Mouse (Mus musculus) large intestine, adult 2 months (tissue): ENCODE results near the gene Slc50a1. TPM values are rescaled to one million over a fixed set of nuclear protein-coding genes. Genes with fewer than 3 reads are reported as not detected.
A peak's percentile ranks its signal among the peaks of the same experiment; 100 is the strongest.

ENCODE experiments used
- DNase-seq: peaks from one replicate; pipeline ENCODE4 v3.0.0-alpha.2; 2012; ENCODE audit warnings: low read depth, low spot score
- WGBS: fragments of 180-500 bp; shearing (Covaris S2); methylation state at CpG from one replicate; pipeline ENCODE4 v1.1.7; 2018; 5-methylcytosine and 5-hydroxymethylcytosine counted together
- polyA plus RNA-seq: library from polyadenylated mRNA; depleted of rRNA; stranded (reverse); fragments of >200 nt; gene quantifications from 2 replicates; pipeline ENCODE4 v1.2.3, GENCODE M21; 2012

Gene Slc50a1
- polyA plus RNA-seq, 1 experiment, result 123 TPM

DNA sequence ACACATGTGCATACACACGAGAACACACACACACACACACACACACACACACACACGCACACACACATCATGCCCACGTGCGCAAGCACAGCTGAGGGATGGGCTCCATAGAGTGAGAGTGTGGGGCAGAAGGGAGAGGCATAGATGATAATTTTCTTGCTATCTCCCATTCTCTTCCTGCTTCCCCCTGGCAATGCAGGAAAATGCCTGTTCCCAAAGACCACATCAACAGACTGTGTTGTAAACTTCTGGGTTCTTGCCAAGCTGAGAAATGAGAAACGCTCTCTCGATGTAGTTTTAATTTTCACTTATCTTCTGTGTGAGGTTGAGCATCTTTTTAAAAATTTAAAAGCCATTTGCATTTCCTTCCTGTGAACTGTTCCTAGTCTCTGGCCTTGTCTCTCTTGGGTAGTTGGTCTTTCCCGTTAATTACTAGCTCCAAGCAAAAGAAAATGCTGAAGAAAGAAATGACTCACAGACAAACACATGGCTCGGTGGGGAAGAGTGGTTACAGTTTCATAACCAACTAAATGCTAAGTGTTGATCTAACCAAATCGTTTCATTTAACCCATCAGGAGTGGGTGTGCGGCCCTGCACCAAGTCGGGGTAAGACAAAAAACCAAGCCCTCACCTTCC is 26.5 kb upstream of the Slc50a1 start:
- WGBS, result 46% methylated on average over 11 of the region's 11 CpGs

DNA sequence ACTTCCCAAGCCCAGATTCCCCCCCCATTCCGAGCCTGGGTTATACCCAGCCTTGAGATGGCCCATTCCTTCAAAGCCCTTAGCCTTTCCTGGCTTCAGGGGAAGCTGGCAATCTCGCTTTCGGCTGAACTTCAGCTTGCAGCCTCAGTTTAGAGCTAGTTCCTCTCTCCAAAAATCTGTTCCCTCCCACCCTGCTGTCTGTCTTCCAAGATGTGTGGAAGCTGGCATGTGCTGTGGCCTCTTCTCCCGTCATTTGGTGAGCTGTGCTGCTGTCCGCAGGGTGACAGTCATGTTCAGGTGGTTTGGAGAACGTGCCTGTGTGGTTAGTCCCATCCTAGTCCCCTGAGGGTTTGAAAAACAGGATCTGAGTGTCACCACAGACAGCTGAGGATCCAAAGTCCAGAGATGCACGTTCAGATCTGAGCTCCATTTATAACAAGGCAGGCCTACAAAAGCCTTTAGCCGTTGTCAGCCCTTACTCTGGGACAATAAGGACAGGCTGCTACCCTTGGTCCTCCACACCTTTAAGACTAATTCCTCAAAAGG is 25.4 kb upstream of the Slc50a1 start:
- 63% methylated on average over 8 of the region's 8 CpGs for WGBS
- no peak for DNase-seq

More for the DNA sequence above, 26.5 kb upstream of the Slc50a1 start:
- DNase-seq, result no peak

DNA sequence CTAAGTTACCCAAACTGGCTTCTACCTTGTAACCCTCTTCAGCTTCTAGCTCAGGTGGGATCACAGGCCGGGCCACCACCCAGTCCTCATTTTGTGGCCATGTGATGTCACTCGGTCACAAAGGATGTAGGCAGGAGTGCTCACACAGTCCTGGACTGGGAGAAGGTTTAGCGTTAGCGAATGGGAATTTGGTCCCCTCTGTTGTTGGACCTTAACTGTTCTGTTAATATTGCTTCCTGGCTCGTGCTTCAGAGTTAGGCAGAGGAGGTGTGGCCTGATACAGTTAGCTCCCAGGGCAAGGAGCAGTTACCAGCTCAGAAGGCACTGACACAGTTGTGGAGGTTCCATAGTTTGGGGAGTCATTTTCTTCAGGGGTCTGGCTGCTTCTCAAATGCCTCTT is 23.8 kb upstream of the Slc50a1 start:
- 32% methylated on average over 5 of the region's 5 CpGs for WGBS
- DNase-seq, result no peak

DNA sequence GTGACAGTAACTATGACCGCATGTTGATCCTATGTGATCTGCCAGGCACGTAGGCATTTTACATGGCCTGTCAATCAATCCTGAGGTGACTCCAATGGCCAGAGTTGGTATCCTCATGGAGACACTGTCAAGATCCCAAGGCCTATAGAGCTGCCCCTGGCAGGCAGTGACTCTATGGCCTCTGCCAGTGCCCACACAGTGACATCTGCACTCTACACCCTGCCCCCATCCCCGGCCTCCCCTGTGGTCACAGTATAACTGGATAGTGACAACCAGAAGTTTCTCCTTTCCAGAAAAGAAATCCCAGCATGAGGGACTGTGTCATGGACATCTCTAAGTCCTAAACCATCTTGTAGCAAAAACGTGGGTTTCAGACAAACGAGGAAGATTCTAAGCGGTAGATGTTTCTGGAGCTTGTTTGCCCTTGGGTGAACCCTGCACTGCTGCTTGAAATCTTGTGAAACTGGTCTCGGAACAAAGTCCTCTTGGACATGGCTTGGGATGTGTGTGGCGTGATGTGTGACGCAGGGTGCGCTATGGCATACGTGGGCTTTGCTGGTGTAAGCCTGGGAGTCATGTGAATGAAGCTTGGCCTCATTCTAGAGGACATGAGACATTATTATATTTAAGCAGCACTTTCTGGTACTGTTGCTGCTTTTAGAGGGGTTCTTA is 23.0 kb upstream of the Slc50a1 start:
- no peak for DNase-seq
- WGBS, result 47% methylated on average over 11 of the region's 11 CpGs

DNA sequence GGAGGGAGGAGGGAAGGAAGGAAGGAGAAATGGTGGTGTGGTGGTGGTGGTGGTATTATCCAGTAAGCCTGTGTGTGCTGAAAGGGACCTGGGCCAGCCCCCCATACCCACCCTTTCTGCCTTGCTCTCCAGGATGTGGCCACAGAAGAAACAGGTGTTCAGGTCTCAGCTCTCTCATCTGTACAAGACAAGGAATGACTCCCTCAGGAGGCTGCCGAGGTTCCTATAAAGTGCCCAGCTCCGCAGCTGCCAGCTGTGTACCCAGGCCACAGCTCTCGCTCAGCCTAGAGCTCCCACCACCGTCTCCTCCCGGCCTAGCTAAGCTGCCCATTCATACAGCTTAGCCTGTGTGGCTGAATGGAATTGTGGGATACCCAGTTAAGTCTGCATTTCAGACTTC is 21.9 kb upstream of the Slc50a1 start:
- WGBS, result 72% methylated on average over 5 of the region's 5 CpGs
- no peak for DNase-seq

DNA sequence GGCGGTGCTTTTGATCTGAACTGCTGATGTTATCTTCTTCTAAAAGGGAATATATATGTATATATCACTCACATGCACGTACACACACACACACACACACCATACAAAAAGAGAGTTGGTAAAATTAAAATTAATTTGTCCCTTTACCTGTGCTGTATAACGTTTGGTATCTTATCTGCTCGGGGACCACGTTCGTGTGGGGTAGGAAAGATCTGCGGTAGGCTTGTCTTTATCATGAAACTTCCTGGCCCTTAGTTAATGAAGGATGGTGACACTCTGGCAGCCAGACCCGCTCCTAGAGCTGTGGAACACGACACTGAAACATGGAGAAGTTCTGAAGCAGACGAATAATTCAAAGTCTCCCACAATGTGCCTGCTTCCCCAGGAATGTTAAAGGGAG is 21.5 kb upstream of the Slc50a1 start:
- DNase-seq, result no peak
- 76% methylated on average over 10 of the region's 10 CpGs for WGBS

DNA sequence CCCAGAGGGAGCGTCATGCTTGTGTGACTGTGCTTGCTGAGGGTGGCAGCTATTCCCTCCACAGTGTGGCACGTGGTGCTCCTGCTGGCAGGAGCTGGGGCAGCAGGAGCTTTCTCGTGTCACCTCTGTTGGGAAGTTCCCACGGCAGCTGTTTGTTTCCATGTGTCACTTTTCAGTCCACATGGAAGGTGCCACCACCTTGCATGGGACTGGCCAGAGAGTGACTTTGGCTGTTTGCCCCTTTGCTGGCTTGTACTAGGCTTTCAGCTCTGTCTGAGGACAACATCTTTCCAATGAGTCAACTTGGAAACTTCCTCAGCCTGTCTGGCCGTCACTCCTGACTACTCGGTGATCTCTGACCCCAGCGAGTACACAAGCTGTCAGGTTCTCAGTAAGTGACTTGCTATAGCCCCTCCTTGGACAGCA is 18.1 kb upstream of the Slc50a1 start:
- DNase-seq, result no peak
- 17% methylated on average over 7 of the region's 7 CpGs for WGBS

DNA sequence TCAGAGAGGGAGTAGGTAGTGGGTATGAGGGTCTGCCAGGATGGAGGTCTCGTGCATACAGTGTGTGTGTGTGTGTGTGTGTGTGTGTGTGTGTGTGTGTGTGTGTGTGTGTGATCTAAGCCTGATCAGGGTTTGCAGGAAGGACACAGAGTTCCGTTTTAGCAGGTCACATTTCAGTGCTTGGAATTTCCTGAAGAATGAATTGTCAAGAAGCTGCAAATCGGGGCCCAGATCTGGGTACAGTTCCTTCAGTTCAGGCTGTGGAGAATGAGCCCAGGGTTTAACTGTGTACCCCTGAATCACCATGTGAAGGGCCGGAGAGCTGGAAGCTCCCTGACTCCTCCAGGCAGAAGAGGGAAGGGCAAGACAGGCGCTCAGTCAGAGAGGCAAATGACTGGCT is 16.9 kb upstream of the Slc50a1 start:
- 72% methylated on average over 5 of the region's 5 CpGs for WGBS
- no peak for DNase-seq

DNA sequence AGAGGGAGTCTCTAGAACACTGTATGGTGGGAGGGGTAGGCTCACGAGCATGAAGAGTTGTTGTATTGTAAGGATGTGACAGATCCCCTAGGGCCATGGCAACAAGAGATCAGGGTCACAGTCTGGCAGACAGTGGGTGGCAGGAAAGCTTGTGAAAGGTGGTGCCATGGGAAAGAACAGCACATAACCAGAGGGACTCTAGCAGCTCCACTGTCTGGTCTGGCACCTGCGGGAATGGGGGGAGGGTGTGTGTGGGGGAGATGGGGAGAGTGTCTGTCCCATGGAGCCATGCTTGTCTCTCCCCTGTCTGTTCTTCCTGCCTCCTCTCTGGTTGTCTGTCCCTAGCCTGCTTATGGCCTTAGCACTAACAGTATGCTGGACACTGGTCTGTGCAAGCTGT is 15.2 kb upstream of the Slc50a1 start:
- 69% methylated on average over 2 of the region's 2 CpGs for WGBS
- DNase-seq, result no peak

DNA sequence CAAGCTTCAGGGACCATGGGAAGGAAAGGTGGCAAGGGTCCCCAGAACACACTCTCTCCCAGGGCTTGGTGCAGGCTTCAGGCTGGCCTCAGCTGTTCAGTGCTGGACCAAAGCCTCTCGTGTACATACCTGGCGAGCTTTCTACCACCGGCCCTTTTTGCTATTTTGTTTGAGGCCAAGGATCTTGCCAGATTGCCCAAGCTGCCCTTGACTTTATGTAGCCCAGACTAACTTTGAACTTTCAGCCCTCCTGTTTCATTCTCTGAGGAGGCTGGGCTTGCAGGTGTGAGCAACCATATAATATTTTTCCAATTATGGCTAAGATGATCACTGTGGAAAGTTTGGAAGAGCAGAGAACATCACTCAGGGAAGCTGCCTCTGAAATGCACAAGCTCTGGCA is 13.9 kb upstream of the Slc50a1 start:
- no peak for DNase-seq

DNA sequence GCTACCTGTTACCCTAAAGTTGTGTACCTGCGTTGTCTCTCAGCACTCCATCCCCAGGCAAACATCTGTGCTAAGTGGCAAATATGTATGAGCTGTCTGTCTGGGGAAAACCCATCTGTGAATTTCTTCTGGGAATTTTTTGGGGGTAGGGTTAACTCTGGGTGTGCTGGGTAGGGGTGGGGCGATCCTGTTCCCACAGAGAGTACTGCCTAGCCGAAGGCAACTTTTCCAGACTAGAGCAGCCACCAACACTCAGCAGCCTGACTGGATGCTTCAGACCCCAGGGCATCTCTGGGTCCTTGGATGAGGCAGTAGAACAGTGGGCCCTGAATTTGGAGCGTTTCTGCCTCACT is 11.9 kb upstream of the Slc50a1 start:
- DNase-seq, result no peak
- WGBS, result 14% methylated on average over 4 of the region's 4 CpGs

More for the DNA sequence above, 13.9 kb upstream of the Slc50a1 start:
- WGBS, result 33% methylated on average over 3 of the region's 3 CpGs

DNA sequence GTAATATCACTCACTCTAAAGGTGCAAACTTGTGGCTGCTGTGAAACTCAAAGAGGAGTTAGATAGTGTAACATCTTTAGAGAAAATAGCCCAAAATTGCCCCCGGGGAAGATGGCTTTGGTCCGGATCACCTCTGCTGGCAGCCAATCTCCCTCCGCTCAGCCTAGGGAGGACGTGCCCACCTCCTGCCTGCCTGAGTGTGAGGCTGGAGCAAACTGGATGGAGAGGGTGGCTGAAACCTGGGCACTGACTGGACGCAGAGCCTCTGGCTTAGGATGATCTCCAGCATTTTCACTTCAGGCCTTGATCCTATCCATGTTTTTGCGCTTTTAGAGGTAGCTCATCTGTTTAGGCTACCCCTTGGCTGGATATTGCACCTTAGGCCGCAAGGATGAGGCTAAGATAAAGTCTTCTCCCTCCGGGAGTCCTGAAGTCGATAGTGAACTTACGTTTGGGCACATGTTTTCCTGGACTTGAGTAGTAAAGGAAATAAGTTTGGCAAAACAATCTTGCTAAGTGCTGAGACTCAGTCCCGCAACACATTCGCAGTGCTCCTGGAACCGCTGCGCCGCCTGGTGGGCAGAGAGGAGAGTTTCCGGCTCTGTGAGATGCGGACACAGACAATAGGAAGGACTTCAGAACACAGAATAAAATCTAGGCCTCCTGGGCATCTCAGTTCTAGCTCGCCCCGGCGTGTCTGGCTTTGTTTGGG is 11.4 kb upstream of the Slc50a1 start:
- no peak for DNase-seq
- WGBS, result 11% methylated on average over 20 of the region's 20 CpGs

DNA sequence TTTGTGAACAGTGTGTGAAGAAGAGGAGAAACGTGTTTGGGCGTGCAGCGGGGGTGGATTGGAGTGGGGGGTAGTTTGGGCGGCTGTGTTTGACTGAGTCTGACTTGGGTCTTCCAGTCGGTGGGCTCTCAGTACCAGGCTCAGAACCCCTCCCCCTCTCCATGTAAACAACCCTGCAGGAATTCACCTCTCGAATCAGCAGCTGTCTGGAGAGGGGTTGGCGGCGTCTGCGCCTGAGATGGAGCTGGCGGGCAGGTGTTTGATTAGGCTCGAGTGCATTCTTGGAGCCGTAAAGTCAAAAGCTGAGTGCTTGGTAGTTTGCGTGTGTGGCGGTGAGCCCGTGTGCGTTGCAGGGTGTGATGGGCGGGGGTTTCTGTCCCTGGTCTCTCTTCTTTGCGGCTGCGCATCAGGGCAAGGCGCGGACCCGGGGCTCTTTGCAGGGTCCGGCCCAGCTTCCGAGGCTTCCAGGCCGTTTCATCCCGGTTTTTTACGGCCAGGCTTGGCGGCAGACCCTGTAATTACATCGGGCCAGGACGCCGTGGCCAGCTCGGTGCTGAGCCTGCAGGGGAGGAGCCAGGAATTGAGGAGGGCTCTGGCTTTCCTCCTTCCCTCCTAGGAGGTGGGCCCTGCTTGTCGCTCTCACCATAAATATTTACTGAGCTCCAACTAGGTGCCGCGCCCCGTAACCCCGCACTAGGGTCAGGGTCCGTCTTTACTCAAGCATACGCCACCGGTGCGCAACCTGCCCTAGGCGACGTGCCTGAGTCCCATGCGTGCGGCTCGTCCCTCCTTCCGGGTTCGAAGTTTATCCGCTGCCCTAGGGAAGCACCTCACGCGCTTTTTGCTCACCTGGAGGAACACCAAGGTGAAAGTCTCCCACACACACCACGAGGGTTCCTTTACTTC is 10.5 kb upstream of the Slc50a1 start, which contains the start of gene Efna1:
Gene Efna1, minus strand, starts transcription at position 537 of the 906 bp plus-strand sequence.
- peak; percentile 95 for DNase-seq
- 1% methylated on average over 52 of the region's 52 CpGs for WGBS

DNA sequence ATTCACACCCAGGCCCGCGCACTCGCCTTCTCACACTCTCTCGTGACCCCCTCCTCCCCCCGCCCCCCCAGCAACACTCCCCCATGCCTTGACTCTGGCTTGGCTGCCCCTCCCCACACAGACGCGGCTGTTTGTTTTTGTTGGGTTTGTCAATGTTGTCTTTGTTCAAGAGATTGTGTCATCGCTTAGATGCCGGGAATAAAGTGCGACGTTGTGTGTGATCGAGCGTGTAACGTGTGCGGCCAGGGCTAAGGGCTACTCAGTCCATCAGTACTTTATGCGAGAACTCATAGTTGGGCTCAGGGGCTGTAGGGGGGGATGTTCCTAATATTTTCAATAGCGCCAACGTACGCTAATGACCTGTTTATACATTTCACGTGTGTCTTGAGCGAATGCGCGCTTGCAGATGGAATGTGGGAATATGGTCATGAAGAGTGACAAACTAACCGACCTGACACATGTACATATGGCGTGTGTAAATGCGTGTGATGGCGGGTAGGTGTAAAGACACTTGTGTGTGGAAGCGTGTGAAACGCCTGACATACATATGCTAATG is 9.8 kb upstream of the Slc50a1 start:
- WGBS, result under 1% methylated on average over 29 of the region's 29 CpGs
- no peak for DNase-seq

DNA sequence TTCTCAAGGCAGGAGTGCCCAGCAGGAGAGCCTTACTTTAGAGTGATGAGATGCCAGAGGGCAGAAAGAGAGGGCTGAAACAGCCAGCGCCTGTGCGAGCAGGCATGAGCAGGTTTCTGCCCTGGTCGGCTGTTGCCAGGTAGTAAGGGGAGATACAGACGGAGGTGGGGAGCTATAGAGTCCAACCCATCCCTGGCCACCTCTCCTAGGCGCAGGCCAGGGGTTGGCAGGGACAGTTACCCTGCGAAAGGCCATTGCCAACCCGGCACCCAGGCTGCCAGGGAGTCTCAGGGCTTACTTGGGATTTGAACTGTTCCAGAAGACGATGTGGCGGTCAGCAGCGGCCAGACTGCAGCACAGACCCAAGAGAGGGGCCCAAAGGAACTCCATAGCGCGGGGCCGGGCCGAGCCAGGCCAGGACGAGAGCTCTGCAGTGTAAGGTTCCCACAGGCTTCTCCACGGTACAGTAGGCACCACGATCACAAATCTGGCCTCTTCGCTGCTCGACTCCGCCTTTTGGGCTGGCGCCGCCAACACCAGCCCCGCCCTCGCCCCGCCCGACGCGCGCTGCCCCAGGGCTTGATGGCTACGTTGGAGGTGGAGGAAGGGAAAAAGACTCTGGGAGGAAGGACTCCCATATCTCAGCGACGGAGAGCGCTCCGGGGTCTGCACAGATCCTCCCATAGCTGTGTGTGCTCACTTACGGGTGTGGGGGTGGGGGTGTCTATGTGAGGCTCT is 9.0 kb upstream of the Slc50a1 start:
- 2% methylated on average over 35 of the region's 35 CpGs for WGBS

DNA sequence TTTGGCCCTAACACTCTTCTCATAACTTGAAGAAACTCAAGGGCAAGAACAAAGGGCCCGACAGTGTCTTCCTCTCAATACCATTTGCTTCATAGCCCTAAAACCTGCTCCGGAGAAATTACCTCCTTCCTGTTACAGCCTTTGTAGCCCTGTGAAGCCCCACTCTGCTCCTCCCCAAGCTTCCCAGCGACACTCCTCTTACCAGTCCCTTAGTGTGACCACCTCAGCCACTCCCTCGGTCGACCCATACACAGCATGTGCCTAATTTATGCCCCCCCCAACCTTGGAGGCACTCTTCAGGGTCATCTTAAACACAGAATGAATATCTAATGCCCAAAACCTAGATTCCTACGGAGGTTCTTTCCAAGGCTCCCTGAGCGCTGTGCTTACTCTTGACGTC is 8.3 kb upstream of the Slc50a1 start:
- WGBS, result 20% methylated on average over 8 of the region's 8 CpGs
- no peak for DNase-seq

More for the DNA sequence above, 9.0 kb upstream of the Slc50a1 start:
- no peak for DNase-seq

DNA sequence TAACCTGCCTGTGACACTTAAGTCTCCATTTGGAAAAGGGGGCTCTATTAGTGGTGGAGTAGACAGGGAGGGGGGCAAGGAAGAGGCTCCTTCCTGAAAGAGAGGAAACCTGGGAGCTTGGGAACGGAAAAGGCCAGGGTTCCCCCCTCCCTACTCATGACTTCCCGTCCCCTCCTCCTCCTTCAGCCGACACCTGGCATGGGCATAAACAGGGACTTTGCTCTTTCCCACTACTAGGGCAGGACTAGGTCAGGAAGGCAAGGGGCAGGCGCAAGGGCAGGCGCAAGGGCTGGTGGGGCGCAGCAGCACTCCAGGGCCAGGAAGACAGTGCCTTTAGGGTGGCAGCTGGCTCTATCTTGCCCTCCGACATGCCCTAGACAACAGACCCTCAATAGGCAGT is 7.7 kb upstream of the Slc50a1 start:
- WGBS, result 30% methylated on average over 7 of the region's 7 CpGs
- no peak for DNase-seq

DNA sequence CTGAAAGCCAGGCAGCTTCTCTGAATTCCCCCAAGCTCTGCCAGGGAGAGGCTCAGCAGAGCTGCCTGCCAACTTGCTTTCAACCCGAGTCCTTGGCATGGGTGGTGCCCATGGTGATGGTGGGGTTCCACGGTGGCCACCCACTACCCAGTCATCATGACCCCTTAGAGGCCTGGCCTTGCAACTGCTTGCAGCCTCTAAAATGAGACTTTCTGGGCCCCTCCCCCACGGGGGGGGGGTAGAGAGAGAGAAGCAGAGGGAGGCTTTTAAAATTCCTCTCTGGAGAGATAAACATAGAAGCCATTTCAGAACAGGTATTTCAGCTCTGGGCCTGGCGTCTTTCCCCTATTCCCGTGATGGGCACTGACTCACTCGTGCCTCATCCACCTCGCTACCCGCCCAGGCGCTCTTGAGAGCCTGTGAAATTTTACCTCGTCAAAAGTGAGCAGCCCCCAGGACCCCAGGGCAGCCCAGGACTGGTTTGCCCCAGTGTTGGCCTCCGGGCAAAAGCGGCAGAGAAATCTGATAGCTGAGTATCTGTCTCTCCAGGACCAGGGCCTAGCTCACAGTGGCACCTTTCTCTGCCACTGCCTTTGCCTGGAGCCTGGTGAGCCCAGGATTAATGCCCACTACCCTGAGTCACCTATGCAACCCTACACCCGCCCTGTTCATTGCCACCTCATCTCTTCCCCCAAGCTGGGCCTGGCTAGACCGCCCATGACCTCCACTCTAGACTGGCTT is 7.1 kb upstream of the Slc50a1 start:
- DNase-seq, result no peak
- 23% methylated on average over 14 of the region's 14 CpGs for WGBS
